ENCODE assay signal across 18 mouse cellular contexts in genomic region chr7:128044142-128044785, GRCm38 (mm10). TPM values are rescaled to one million over a fixed set of nuclear protein-coding genes. Genes with fewer than 3 reads are reported as not detected.
DNase-seq lines count a peak whose midpoint lies in the region; ATAC-seq and TF ChIP-seq lines count a peak whose summit lies in the region.
"Had no signal": no experiment of that assay in that cellular context is flagged by ENCODE, and none has a peak within 500 bp of the region (broad histone marks: within the 10 kb centered on the region; RNA-seq: fewer than 3 reads in every experiment).

No protein-coding gene starts in this region.

- H3K9ac ChIP-seq in forebrain, embryonic 11.5 days (ENCODE audit: low read length): no peak overlapping the region
- H3K9ac ChIP-seq: forebrain, embryonic 15.5 days; heart, embryonic 15.5 days; hindbrain, embryonic 12.5 days had no signal

- no peaks in the 10 kb centered on the region for H3K36me3 ChIP-seq in small intestine, adult 2 months (ENCODE audit: control insufficient read depth, insufficient read depth, low read length)
- no peaks in the 10 kb centered on the region for H3K36me3 ChIP-seq in forebrain, embryonic 11.5 days (ENCODE audit: control insufficient read depth, insufficient read depth, low read length)
- H3K36me3 ChIP-seq: forebrain, embryonic 15.5 days; heart, embryonic 15.5 days; hindbrain, embryonic 12.5 days had no signal

- WGBS in small intestine, adult 2 months: 28% methylated on average over 4 of the region's 4 CpGs
- WGBS in forebrain, embryonic 11.5 days: 72% methylated on average over 4 of the region's 4 CpGs

- H3K9me3 ChIP-seq in forebrain, embryonic 11.5 days (ENCODE audit: control insufficient read depth, low read length): no peaks in the 10 kb centered on the region
- H3K9me3 ChIP-seq: forebrain, embryonic 15.5 days; heart, embryonic 15.5 days; hindbrain, embryonic 12.5 days had no signal

- H3K4me1 ChIP-seq in small intestine, adult 2 months (ENCODE audit: control insufficient read depth, insufficient read depth, insufficient read length, low read length): peaks cover 9% of the 10 kb centered on the region; the same call in 1 of the 2 replicates
- no peaks in the 10 kb centered on the region for H3K4me1 ChIP-seq in forebrain, embryonic 11.5 days (replicated peaks; ENCODE audit: control insufficient read depth, insufficient read depth, low read length)
- H3K4me1 ChIP-seq: forebrain, embryonic 15.5 days; heart, embryonic 15.5 days; hindbrain, embryonic 12.5 days had no signal

- H3K4me2 ChIP-seq in forebrain, embryonic 11.5 days (ENCODE audit: low read depth, low read length, severe bottlenecking): no peak overlapping the region
- H3K4me2 ChIP-seq: forebrain, embryonic 15.5 days; heart, embryonic 15.5 days; hindbrain, embryonic 12.5 days; midbrain, embryonic 11.5 days had no signal

- peak; percentile 43 for DNase-seq in heart, adult 11 months
- DNase-seq in heart, adult 9 months (ENCODE audit: low spot score in 2 of 2): no peak
- DNase-seq in lung, postnatal 14 days: peak; percentile 29
- no peak for DNase-seq in lung, postnatal 25 days (ENCODE audit: low spot score)
- peak; percentile 76 for DNase-seq in thymus, postnatal 4 days
- no peak for DNase-seq in forebrain, embryonic 11.5 days (ENCODE audit: low spot score)
- DNase-seq: cerebellum, postnatal 14 days; layer of hippocampus, adult 9-11 months; right cerebral cortex, adult 18-20 months had no signal

- ATAC-seq in forebrain, embryonic 11.5 days (replicated peaks; ENCODE audit: low FRiP score): no peak
- ATAC-seq: activated CD4-positive, CD25-positive, alpha-beta regulatory T cell, adult 4 months; forebrain, embryonic 15.5 days had no signal

- no peaks in the 10 kb centered on the region for H3K27me3 ChIP-seq in small intestine, adult 2 months (ENCODE audit: control insufficient read depth, insufficient read depth, low read length)
- H3K27me3 ChIP-seq in forebrain, embryonic 11.5 days (ENCODE audit: control insufficient read depth, insufficient read depth, low read length): no peaks in the 10 kb centered on the region
- H3K27me3 ChIP-seq: forebrain, embryonic 15.5 days; heart, embryonic 15.5 days; hindbrain, embryonic 12.5 days had no signal

- H3K4me3 ChIP-seq in small intestine, adult 2 months (ENCODE audit: low read depth, low read length): peak overlapping the region; percentile 35
- H3K4me3 ChIP-seq in forebrain, embryonic 11.5 days (ENCODE audit: low read depth, low read length): no peak overlapping the region
- H3K4me3 ChIP-seq: forebrain, embryonic 15.5 days; heart, embryonic 15.5 days; hindbrain, embryonic 12.5 days had no signal

- no peak for TF ChIP-seq CTCF in small intestine, adult 2 months (IDR thresholded peaks at IDR 0.05; ENCODE audit: extremely low read depth, insufficient read length, insufficient replicate concordance, low read depth, low read length)

- TF ChIP-seq POLR2A in small intestine, adult 2 months (IDR thresholded peaks at IDR 0.05; ENCODE audit: low read depth, low read length): no peak

- peak overlapping the region; percentile 44 for H3K27ac ChIP-seq in small intestine, adult 2 months (ENCODE audit: insufficient read depth, low read depth, low read length)
- H3K27ac ChIP-seq in forebrain, embryonic 11.5 days (ENCODE audit: low read depth, low read length): no peak overlapping the region
- H3K27ac ChIP-seq: forebrain, embryonic 15.5 days; heart, embryonic 15.5 days; hindbrain, embryonic 12.5 days; kidney, postnatal 0 days had no signal

RNA-seq across cellular contexts. Expression of gene Itgam, which starts 18.2 kb away (rescaled TPM):
- 3.1 and 3.3 TPM in 2 replicates for polyA plus RNA-seq in small intestine, adult 2 months (2012; rRNA removed)
- 0.40 and 0.57 TPM in 2 replicates for polyA plus RNA-seq in forebrain, embryonic 11.5 days (2014; fragmentation: Nextera tagmentation; extraction: Ambion mirVana)

RNA-seq across cellular contexts. Expression of gene Gm49368, which starts 18.2 kb away (rescaled TPM):
- polyA plus RNA-seq in small intestine, adult 2 months (2012; rRNA removed): 0.05 and 0.09 TPM in 2 replicates
- polyA plus RNA-seq in forebrain, embryonic 11.5 days (2014; fragmentation: Nextera tagmentation; extraction: Ambion mirVana): not detected in 2 replicates
- polyA plus RNA-seq: forebrain, embryonic 15.5 days; gonadal fat pad, adult 2 months; heart, embryonic 15.5 days; hindbrain, embryonic 12.5 days; kidney, postnatal 0 days; lung, embryonic 16.5 days; midbrain, embryonic 11.5 days had no signal

RNA-seq across cellular contexts. Expression of gene Trim72, which starts 40.5 kb away (rescaled TPM):
- 7.4 and 8.8 TPM in 2 replicates for polyA plus RNA-seq in small intestine, adult 2 months (2012; rRNA removed)
- not detected in 2 replicates for polyA plus RNA-seq in forebrain, embryonic 11.5 days (2014; fragmentation: Nextera tagmentation; extraction: Ambion mirVana)
- polyA plus RNA-seq: forebrain, embryonic 15.5 days had no signal

RNA-seq across cellular contexts. Expression of gene Pycard, which starts 50.6 kb away (rescaled TPM):
- 602 and 952 TPM in 2 replicates for polyA plus RNA-seq in small intestine, adult 2 months (2012; rRNA removed)
- 4.2 and 7.0 TPM in 2 replicates for polyA plus RNA-seq in forebrain, embryonic 11.5 days (2014; fragmentation: Nextera tagmentation; extraction: Ambion mirVana)

Comparison
In these comparisons a context has a peak if more than half of its experiments do, and no peak if none do; other contexts are left out.
1. DNase-seq: peak in heart, adult 11 months (single experiment), lung, postnatal 14 days (single experiment) and thymus, postnatal 4 days (single experiment); none in heart, adult 9 months (0 of 2), lung, postnatal 25 days (single experiment) and forebrain, embryonic 11.5 days (single experiment).